Mouse (Mus musculus) hematopoietic stem cell, adult 5-6 weeks (primary cell): ENCODE results near the gene Mpeg1. TPM values are rescaled to one million over a fixed set of nuclear protein-coding genes. Genes with fewer than 3 reads are reported as not detected.

Source experiments
- ATAC-seq, 2 experiments: fragments of 125-278 bp in 1 of 2; replicated peaks in 1 of 2; 2 replicates each; pipeline ENCODE4 v1.8.0; 2016 to 2017; ENCODE audit warnings: inconsistent platforms in 2 of 2, mild to moderate bottlenecking in 2 of 2, moderate number of reproducible peaks in 2 of 2, low read depth in 1 of 2, moderate TSS enrichment in 1 of 2; ENCODE audit not compliant: low FRiP score in 2 of 2, poor library complexity in 2 of 2, severe bottlenecking in 2 of 2, insufficient read depth in 1 of 2, low TSS enrichment in 1 of 2
- total RNA-seq: library from RNA; stranded (forward); fragments of 172-1452, 232-1000 nt; gene quantifications from 2 replicates; pipeline ENCODE4 v1.2.3, GENCODE M21; 2017

Gene Mpeg1
- total RNA-seq, 1 experiment from 2014 or later, result 15.1 TPM

DNA sequence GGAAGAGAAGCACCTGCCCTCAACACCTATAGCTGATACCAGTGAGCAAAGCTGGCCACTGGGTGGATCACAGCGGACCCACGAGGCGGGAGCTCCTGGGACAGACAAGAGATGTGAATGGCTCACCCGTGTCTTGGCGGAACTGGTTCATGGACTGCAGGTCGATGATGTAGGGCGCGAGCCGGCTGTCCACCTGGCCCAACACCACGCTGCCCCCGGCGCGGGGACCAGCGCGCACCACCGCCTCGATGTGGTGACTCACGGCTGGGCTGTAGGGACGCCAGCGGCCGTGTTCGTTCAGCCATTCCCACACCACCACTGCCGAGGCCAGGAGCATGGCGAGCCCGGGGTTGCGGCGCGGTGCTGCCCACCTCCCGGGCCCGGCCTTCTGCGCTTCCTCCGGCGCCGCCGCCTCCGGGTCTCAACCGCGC lies 40.3 kb downstream of the Mpeg1 start:
- ATAC-seq, result peak in 1 of 2 experiments; percentile 15; a peak in 1 of 4 replicates

DNA sequence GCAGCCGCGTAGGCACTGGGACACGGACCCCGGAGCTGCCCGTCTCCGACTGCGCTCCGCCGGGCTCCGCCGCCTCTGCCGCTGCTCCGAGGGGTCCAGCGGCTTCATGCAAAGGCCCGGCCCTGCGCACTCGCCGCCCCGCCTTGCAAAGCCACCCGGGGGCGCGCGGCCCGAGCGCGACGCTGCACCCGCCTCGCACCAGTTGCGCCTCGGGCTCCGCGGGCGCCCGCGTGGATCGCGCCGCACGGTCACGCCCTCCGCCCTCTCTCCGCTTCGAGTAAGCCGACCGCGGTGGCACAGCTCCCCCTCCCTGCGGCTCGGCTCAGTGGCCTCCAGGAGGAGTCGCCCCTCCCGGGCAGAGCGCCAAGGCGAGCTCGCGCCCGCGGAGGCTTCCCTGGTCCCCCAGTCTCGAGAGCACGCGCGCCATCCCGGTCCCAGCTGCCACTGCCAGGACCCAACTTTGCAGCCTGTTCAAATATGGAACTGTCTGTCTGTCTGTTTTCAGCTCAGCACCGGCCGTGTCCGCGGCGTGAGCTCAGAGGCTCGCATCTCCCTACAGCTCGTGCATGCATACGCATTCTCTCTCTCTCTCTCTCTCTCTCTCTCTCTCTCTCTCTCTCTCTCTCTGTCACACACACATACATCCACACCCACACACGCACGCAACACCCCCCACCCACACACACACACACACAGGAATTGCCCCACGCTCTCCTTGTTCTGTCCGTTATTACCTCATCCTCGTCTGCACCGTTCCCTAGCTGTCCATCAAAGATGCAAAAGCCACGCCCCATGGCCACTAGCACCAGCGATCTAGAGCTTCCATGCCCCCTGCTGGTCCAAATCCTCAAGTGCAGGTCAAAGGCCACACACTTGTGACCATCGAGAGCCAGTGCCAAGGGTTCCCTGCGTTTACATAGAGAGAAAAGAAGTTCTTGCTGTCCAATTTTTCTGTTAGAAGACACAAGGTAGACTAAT lies 41.1 kb downstream of the Mpeg1 start, which contains the start of gene Dtx4:
TSS of gene Dtx4 (minus strand) at position 85 of the 978 bp plus-strand sequence.
- peak; percentile 96 to 99 for ATAC-seq

DNA sequence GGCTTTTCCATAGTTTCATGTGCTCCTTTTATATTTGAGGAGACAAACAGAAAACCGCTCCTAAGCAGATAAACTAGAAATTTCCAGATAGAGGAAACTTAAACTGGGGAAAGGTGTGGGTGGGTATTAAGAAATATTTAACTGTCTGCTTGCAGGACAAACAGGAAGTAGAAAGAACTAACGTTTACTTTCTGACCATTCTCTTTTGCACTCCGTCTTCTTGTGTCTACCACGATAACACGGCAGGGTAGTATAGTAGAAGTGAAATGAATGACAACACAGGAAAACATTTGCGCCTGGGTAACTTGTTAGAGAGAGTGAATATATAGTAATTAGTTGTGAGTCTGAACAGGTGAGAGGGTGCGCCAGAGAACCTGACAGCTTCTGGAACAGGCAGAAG lies 42.2 kb downstream of the Mpeg1 start:
- ATAC-seq, result no peak

DNA sequence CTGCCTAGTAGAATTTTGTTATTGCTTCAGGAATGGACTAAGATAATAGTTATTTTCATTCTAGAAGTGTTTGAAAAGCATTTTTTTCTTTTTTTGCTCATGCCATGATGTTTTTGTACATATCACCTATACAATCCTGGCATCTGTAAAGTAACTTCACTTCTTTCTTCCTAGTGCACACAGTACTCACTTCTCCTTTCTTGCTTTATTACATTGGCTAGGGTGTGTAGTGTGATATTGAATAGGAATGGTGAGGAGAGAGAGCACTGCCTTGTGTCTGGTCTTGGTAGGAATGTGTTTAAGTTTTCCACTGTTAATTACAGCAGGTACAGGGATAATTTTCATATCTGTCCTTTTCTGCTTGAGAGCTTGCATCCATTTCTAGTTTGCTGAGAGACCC lies 54.0 kb downstream of the Mpeg1 start:
- ATAC-seq, result no peak

Other genes with a start within 250 kb of the Mpeg1 start
- gene Olfr1432, start 228.2 kb upstream of the Mpeg1 start, total RNA-seq, result not detected in 2 replicates
- gene Olfr262, start 219.1 kb upstream of the Mpeg1 start, total RNA-seq, result not detected in 2 replicates
- not detected in 2 replicates for gene Olfr235, start 199.7 kb upstream of the Mpeg1 start, total RNA-seq
- gene Olfr1434, start 180.9 kb upstream of the Mpeg1 start, total RNA-seq, result not detected in 2 replicates
- not detected in 2 replicates for gene Olfr1436, start 161.6 kb upstream of the Mpeg1 start, total RNA-seq
- not detected in 2 replicates for gene Olfr1437, start 135.7 kb upstream of the Mpeg1 start, total RNA-seq
- gene Olfr1438-ps1, start 124.9 kb upstream of the Mpeg1 start, total RNA-seq, result not detected in 2 replicates
- gene Olfr1440, start 73.5 kb upstream of the Mpeg1 start, total RNA-seq, result not detected in 2 replicates
- gene Olfr1441, start 43.3 kb upstream of the Mpeg1 start, total RNA-seq, result not detected in 2 replicates
- not detected in 2 replicates for gene Pfpl, start 32.9 kb upstream of the Mpeg1 start, total RNA-seq
- 5.3 and 8.2 TPM in 2 replicates for gene Dtx4, start 40.7 kb downstream of the Mpeg1 start, total RNA-seq
- 161 and 174 TPM in 2 replicates for gene Fam111a, start 85.0 kb downstream of the Mpeg1 start, total RNA-seq
- gene Gm4952, start 139.2 kb downstream of the Mpeg1 start, total RNA-seq, result not detected in 2 replicates
- gene Glyat, start 172.5 kb downstream of the Mpeg1 start, total RNA-seq, result not detected in 2 replicates
- not detected in 2 replicates for gene Olfr1442, start 209.7 kb downstream of the Mpeg1 start, total RNA-seq
- gene Olfr1443, start 217.3 kb downstream of the Mpeg1 start, total RNA-seq, result not detected in 2 replicates
- not detected in 2 replicates for gene Keg1, start 235.0 kb downstream of the Mpeg1 start, total RNA-seq